Comparison of ENCODE assay signal across 8 mouse cellular contexts in the genomic region with DNA sequence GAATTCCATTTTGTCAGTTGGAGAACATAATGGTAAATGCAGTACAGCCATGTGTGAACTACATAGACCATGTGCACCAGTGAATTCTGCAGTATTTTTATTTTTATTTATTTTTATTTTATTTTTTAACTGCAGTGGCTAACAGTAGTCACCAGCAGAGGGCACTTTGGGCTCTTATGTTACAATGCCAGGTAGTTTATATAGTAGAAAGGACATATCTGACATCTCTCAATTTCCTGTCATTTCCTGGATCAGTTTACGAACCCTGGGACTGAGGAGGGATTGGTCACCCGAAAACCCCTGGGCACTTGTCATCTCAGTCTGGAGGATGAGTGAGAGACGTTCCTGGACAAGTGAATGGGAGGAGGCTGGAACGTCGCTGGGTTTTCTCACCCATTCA. TPM values are rescaled to one million over a fixed set of nuclear protein-coding genes. Genes with fewer than 3 reads are reported as not detected.
DNase-seq lines count a peak whose midpoint lies in the region; ATAC-seq and TF ChIP-seq lines count a peak whose summit lies in the region.

No protein-coding gene starts in this region.

- no peak overlapping the region for H3K9ac ChIP-seq in kidney, postnatal 0 days (ENCODE audit: low read depth, low read length)
- no peak overlapping the region for H3K9ac ChIP-seq in kidney, embryonic 15.5 days
- H3K9ac ChIP-seq in forebrain, embryonic 15.5 days (replicated peaks) = no peak overlapping the region
- H3K9ac ChIP-seq in lung, embryonic 16.5 days (ENCODE audit: low read length) = no peak overlapping the region

- no peak overlapping the region for H3K27ac ChIP-seq in kidney, postnatal 0 days
- H3K27ac ChIP-seq in kidney, embryonic 15.5 days = no peak overlapping the region
- no peak overlapping the region for H3K27ac ChIP-seq in forebrain, embryonic 15.5 days (replicated peaks)
- H3K27ac ChIP-seq in lung, embryonic 16.5 days (ENCODE audit: low read length) = no peak overlapping the region

- no peaks in the 10 kb centered on the region for H3K9me3 ChIP-seq in kidney, postnatal 0 days (replicated peaks; ENCODE audit: low read length)
- no peaks in the 10 kb centered on the region for H3K9me3 ChIP-seq in kidney, embryonic 15.5 days (replicated peaks)
- no peaks in the 10 kb centered on the region for H3K9me3 ChIP-seq in forebrain, embryonic 15.5 days
- H3K9me3 ChIP-seq in lung, embryonic 16.5 days (ENCODE audit: control insufficient read depth, low read length) = no peaks in the 10 kb centered on the region

- H3K4me2 ChIP-seq in kidney, postnatal 0 days (ENCODE audit: low read length) = no peak overlapping the region
- no peak overlapping the region for H3K4me2 ChIP-seq in kidney, embryonic 15.5 days
- H3K4me2 ChIP-seq in forebrain, embryonic 15.5 days (replicated peaks) = no peak overlapping the region; the same call in 1 of the 2 replicates
- 0 out of 2 replicates have a peak overlapping the region, but pooled peaks have one; percentile 8 for H3K4me2 ChIP-seq in lung, embryonic 16.5 days (ENCODE audit: low read depth, low read length)

- WGBS in kidney, postnatal 0 days = 24% methylated on average over 5 of the region's 5 CpGs
- 28% methylated on average over 5 of the region's 5 CpGs for WGBS in kidney, embryonic 15.5 days
- 24% methylated on average over 5 of the region's 5 CpGs for WGBS in forebrain, embryonic 15.5 days
- 16% methylated on average over 5 of the region's 5 CpGs for WGBS in lung, embryonic 16.5 days

- peak; percentile 51 for TF ChIP-seq CTCF in kidney, postnatal 0 days (IDR thresholded peaks at IDR 0.05; ENCODE audit: low read depth)

- no peaks in the 10 kb centered on the region for H3K36me3 ChIP-seq in kidney, postnatal 0 days (ENCODE audit: insufficient read depth, low read length)
- no peaks in the 10 kb centered on the region for H3K36me3 ChIP-seq in kidney, embryonic 15.5 days
- no peaks in the 10 kb centered on the region for H3K36me3 ChIP-seq in forebrain, embryonic 15.5 days
- no peaks in the 10 kb centered on the region for H3K36me3 ChIP-seq in lung, embryonic 16.5 days (ENCODE audit: control insufficient read depth, insufficient read depth, low read length)

- H3K4me1 ChIP-seq in kidney, postnatal 0 days (replicated peaks; ENCODE audit: insufficient read depth, low read length) = no peaks in the 10 kb centered on the region
- no peaks in the 10 kb centered on the region for H3K4me1 ChIP-seq in kidney, embryonic 15.5 days
- H3K4me1 ChIP-seq in forebrain, embryonic 15.5 days = 0 out of 2 replicates have a peak, but pooled peaks cover 3% of the 10 kb centered on the region
- no peaks in the 10 kb centered on the region for H3K4me1 ChIP-seq in lung, embryonic 16.5 days (replicated peaks; ENCODE audit: control insufficient read depth, insufficient read depth, low read length)

- no peaks in the 10 kb centered on the region for H3K27me3 ChIP-seq in kidney, postnatal 0 days (ENCODE audit: insufficient read depth, low read length)
- H3K27me3 ChIP-seq in kidney, embryonic 15.5 days = no peaks in the 10 kb centered on the region
- H3K27me3 ChIP-seq in forebrain, embryonic 15.5 days = peaks cover 14% of the 10 kb centered on the region
- no peaks in the 10 kb centered on the region for H3K27me3 ChIP-seq in lung, embryonic 16.5 days (ENCODE audit: control insufficient read depth, insufficient read depth, low read depth, low read length)

- DNase-seq in kidney, postnatal 0 days (ENCODE audit: low spot score) = peak; percentile 27
- peak; percentile 54 for DNase-seq in NIH3T3 (ENCODE audit: low read depth)
- DNase-seq in spleen, adult 18-20 months = no peak
- no peak for DNase-seq in MN1 (ENCODE audit: low spot score)
- no peak for DNase-seq in urinary bladder, postnatal 25 days (ENCODE audit: low spot score)

- no peak overlapping the region for H3K4me3 ChIP-seq in kidney, postnatal 0 days (replicated peaks; ENCODE audit: low read depth, low read length)
- H3K4me3 ChIP-seq in kidney, embryonic 15.5 days (replicated peaks) = no peak overlapping the region
- no peak overlapping the region for H3K4me3 ChIP-seq in forebrain, embryonic 15.5 days
- H3K4me3 ChIP-seq in lung, embryonic 16.5 days (ENCODE audit: low read length) = no peak overlapping the region

- ATAC-seq in kidney, postnatal 0 days (replicated peaks; ENCODE audit: low FRiP score, low read depth) = no peak
- no peak for ATAC-seq in kidney, embryonic 15.5 days (replicated peaks; ENCODE audit: low FRiP score)
- 0 out of 2 replicates have a peak, but pooled peaks have one; percentile 32 for ATAC-seq in forebrain, embryonic 15.5 days (replicated peaks)
- ATAC-seq in lung, embryonic 16.5 days (ENCODE audit: low read depth) = no peak

RNA-seq across cellular contexts. Expression of gene Brms1l, which starts 52.4 kb away (rescaled TPM):
- polyA plus RNA-seq in kidney, postnatal 0 days (2015; fragmentation: Nextera tagmentation; extraction: Ambion mirVana) = 26.9 and 29.8 TPM in 2 replicates
- polyA plus RNA-seq in kidney, embryonic 15.5 days (2015; fragmentation: Nextera tagmentation; extraction: Ambion mirVana) = 38.0 and 38.5 TPM in 2 replicates
- polyA plus RNA-seq in forebrain, embryonic 15.5 days (2015; fragmentation: Nextera tagmentation; extraction: Ambion mirVana) = 57.5 and 60.8 TPM in 2 replicates
- polyA plus RNA-seq in lung, embryonic 16.5 days (2015; fragmentation: Nextera tagmentation; extraction: Ambion mirVana) = 44.9 and 45.3 TPM in 2 replicates

Comparison
In these comparisons a context has a peak if more than half of its experiments do, and no peak if none do; other contexts are left out.
1. DNase-seq: peak in kidney, postnatal 0 days (single experiment) and NIH3T3 (single experiment); none in spleen, adult 18-20 months (0 of 2), MN1 (single experiment) and urinary bladder, postnatal 25 days (single experiment).